Mouse (Mus musculus) embryonic stem cell, embryonic (primary cell): ENCODE data around the gene Ccni.

ENCODE experiments used
- CTCF ChIA-PET, 4 experiments: fragments of 300-600 bp in 2 of 4; fragments of 350-600 bp in 2 of 4; sonication (Branson Sonifier 250); formaldehyde crosslinking; loops; one replicate each; lab custom pipeline; 2022; ENCODE audit warnings: inconsistent platforms in 2 of 4; lab: Charles Lee
- POLR2A ChIA-PET, 4 experiments: fragments of 300-600 bp in 2 of 4; fragments of 350-600 bp in 2 of 4; sonication (Branson Sonifier 250); formaldehyde crosslinking; loops; one replicate each; lab custom pipeline; 2022; ENCODE audit warnings: antibody characterized with exemption in 4 of 4, inconsistent platforms in 1 of 4; lab: Charles Lee

Ccni gene

DNA sequence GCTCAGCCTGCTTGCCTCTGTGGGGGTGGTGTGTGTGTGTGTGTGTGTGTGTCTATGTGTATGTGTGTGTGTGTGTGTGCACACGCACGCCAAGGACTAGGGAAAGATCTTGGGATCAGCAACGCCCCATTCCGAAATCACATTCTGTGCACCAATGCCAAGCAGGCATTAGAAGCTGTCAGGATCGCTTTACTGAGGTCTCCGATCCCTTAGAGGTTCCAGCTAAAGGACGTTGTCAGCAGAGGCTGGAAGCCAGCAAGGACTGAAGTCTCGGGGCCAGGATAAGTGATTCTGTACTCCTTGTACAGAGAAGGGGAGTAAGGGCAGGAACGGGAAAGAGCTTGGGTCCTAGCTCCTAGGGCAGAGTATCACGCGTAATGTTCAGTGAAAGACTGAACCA, 51.9 kb downstream of the Ccni start:
- ChIA-PET POLR2A (interaction anchor here (0.7 to 2.8 kb wide), 10 partner anchors 9 to 149 kb away, joined by 3 to 11 read pairs (median 3); no protein-coding TSS in a partner anchor), CTCF (interaction anchor here in 2 of 4 experiments (0.7 to 1.6 kb wide), 2 partner anchors 27 to 161 kb away, joined by 3 to 8 read pairs; no protein-coding TSS in a partner anchor)

- CTCF ChIA-PET: no interaction called here
- POLR2A ChIA-PET: interaction anchor here in 2 of 4 experiments (0.8 to 1.5 kb wide), 4 partner anchors 52 to 244 kb away, joined by 3 to 4 read pairs (median 3); no protein-coding TSS in a partner anchor
These were observed 53.8 kb downstream of the Ccni start for GRCm38 (mm10) chr5:93152451-93152850.

DNA sequence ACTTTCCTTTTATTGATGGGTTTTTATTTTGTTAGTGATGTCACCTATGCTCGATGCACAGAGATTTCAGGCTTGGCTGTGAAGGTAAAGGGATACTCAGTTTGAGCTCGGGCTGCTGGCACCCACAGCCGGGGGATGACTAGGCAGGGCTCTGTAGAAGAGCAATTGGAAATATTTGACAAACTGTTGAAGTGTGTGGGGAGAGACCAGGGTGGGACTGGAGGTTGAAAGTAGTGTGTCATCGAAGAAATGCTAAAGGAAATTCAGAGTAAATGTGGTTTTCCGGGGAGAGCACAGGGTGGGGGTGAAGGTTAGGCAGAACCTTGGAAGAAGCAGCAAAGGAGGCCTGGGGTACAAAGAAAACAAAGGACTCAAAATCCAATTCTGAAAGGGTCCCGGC, 54.3 kb downstream of the Ccni start:
- POLR2A ChIA-PET: interaction anchor here in 3 of 4 experiments (0.6 to 1.5 kb wide), 4 partner anchors 52 to 156 kb away, joined by 3 read pairs; no protein-coding TSS in a partner anchor

DNA sequence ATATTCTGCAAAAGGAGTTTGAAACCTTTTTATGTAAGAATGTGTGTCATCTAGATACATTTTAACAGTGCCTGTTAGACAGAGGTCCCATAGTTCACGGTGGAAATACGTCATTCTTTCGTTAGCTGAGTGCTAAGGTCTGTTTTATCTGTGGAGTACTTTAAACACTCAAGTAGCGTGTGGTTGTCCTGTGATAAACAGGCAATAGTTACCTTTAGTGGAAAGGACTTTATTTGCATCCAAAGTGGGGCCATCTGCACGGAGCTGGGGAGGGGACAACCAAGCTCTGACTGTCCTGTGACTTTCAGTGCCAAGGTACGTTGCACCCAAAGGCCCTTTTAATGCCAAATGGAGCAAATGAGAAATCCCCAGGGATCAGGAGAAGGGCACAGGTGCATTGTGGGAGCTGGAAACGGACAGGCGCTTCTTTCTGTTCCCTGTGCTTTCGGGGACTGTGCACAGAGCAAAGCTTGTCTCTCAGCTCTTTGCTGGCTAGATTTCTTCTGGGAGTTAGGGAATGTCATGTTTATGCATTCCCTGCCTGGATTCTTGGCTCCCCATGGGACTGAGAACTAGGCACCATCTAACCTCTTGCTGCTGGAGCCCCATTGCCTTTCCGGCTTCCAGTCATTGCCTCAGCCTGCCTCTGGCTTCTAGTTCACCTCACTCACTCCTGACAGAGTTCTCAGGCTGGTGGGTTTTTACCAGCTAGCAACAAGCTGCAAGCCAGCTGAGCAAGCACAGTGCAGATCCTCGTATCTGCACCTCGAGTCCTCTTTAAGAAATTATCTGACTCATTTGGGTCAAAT, 56.1 kb downstream of the Ccni start:
- ChIA-PET POLR2A (interaction anchor here in 2 of 4 experiments (0.8 to 1.4 kb wide), 8 partner anchors 9 to 145 kb away, joined by 3 to 6 read pairs (median 3); partner anchors contain the start of gene Sept11 (in 1 of the 2)), CTCF (no interaction called here)

More for the DNA sequence above, 54.3 kb downstream of the Ccni start:
- CTCF ChIA-PET: no interaction called here

DNA sequence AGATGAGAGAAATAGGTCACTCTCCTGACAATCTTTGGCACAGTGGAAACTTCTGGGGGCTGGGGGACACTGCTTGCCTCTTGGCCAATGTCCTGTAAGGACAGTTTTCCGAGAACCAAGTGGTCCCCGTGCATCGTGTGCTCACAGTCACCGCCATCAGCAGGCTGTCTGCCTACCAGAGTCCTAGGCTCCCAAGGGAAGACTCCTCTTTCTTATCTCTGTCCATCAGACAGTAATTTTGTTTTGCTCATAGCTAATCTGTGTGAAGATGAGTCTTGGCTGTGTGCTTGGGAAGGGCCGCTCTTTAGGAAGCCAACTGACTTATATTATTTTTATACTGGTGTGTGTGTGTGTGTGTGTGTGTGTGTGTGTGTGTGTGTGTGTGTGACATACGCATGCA, 60.8 kb downstream of the Ccni start:
- CTCF ChIA-PET: interaction anchor here in 1 of 4 experiments (0.6 kb wide), 1 partner anchor 25 kb away, joined by 4 read pairs; no protein-coding TSS in a partner anchor
- POLR2A ChIA-PET: interaction anchor here in 2 of 4 experiments (1.0 to 2.7 kb wide), 7 partner anchors 9 to 53 kb away, joined by 3 to 10 read pairs (median 4); no protein-coding TSS in a partner anchor

DNA sequence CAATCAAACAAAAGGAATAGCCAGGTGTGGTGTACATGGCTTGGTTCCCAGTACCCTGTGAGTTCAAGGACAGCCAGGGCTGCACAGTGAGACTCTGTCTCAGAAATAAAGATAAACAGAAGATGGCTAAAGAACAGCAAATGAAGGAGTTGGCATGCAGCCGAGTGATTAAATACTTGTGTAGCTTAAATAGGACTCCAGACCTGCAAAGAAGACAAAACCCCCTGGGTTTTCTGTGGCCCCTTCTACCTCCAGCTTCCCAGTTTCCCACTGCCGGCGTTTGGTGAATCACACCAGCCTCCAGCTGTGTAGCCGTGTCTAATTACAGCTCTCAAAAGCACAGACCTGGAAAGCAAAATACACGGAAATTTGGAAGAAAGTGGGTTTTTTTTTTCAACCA, 61.4 kb downstream of the Ccni start:
- CTCF ChIA-PET: interaction anchor here in 1 of 4 experiments (0.6 kb wide), 1 partner anchor 89 kb away, joined by 3 read pairs; no protein-coding TSS in a partner anchor
- POLR2A ChIA-PET: interaction anchor here in 1 of 4 experiments (1.3 to 2.7 kb wide), 4 partner anchors 9 to 52 kb away, joined by 4 to 10 read pairs (median 4); no protein-coding TSS in a partner anchor

GRCm38 (mm10) chr5:93143360-93144091, 62.8 kb downstream of the Ccni start:
- CTCF ChIA-PET: no interaction called here
- POLR2A ChIA-PET: interaction anchor here in 2 of 4 experiments (0.7 to 1.6 kb wide), 5 partner anchors 10 to 124 kb away, joined by 3 to 4 read pairs (median 3); no protein-coding TSS in a partner anchor

DNA sequence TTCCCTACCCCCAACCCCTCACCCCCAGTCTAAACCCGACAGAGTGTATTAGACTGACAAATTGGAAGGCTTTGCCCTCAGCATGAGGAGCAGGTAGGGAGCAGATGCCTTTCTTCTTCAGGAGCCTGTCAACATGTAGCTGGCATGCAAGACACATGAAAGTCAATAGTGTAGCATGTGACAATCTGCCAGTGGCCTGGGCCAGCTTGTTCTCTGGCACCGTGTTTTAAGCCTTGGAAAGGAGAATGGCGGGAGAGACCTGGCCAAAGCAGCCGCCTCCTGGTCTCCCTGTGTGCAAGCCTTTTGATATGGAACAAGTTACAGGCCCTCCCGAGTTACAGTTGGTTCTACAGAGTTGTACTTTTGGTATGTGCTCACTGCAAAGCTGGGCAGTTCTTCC, 65.5 kb downstream of the Ccni start:
- ChIA-PET CTCF (no interaction called here), POLR2A (interaction anchor here in 1 of 4 experiments (1.1 kb wide), 1 partner anchor 14 kb away, joined by 3 read pairs; no protein-coding TSS in a partner anchor)

DNA sequence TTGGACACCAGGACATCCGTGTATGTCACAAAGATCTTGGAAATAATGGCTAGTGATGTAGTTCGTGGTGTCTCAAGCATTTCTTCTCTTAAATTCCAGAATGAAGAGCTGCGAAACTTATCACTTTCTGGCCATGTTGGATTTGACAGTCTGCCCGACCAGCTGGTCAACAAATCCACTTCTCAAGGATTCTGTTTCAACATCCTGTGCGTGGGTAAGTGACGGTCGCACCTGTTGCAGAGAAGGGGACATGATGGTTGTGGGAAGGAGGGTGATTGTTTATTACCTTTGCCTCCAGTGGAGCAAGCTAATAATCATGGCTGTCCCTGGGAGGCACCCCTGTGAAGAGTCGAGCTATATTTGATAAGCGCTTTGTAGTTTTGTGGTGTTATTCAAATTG, 66.9 kb downstream of the Ccni start:
- CTCF ChIA-PET: interaction anchor here in 1 of 4 experiments (0.9 kb wide), 1 partner anchor 28 kb away, joined by 4 read pairs; no protein-coding TSS in a partner anchor
- POLR2A ChIA-PET: interaction anchor here in 2 of 4 experiments (0.6 to 2.0 kb wide), 11 partner anchors 8 to 121 kb away, joined by 3 to 8 read pairs (median 5); no protein-coding TSS in a partner anchor

GRCm38 (mm10) chr5:93136956-93137586, 69.2 kb downstream of the Ccni start:
- POLR2A ChIA-PET: interaction anchor here in 3 of 4 experiments (1.0 to 3.2 kb wide), 8 partner anchors 9 to 43 kb away, joined by 3 to 10 read pairs (median 6); partner anchors contain the start of gene Sept11 (in 1 of the 3)
- CTCF ChIA-PET: interaction anchor here in 1 of 4 experiments (0.7 kb wide), 1 partner anchor 147 kb away, joined by 3 read pairs; no protein-coding TSS in a partner anchor

- CTCF ChIA-PET: interaction anchor here in 2 of 4 experiments (0.6 to 0.7 kb wide), 3 partner anchors 11 to 649 kb away, joined by 4 to 11 read pairs (median 5); no protein-coding TSS in a partner anchor
- POLR2A ChIA-PET: interaction anchor here in 3 of 4 experiments (1.0 to 3.2 kb wide), 5 partner anchors 9 to 22 kb away, joined by 4 to 10 read pairs (median 8); no protein-coding TSS in a partner anchor
These were observed 70.8 kb downstream of the Ccni start for GRCm38 (mm10) chr5:93135368-93136107.

DNA sequence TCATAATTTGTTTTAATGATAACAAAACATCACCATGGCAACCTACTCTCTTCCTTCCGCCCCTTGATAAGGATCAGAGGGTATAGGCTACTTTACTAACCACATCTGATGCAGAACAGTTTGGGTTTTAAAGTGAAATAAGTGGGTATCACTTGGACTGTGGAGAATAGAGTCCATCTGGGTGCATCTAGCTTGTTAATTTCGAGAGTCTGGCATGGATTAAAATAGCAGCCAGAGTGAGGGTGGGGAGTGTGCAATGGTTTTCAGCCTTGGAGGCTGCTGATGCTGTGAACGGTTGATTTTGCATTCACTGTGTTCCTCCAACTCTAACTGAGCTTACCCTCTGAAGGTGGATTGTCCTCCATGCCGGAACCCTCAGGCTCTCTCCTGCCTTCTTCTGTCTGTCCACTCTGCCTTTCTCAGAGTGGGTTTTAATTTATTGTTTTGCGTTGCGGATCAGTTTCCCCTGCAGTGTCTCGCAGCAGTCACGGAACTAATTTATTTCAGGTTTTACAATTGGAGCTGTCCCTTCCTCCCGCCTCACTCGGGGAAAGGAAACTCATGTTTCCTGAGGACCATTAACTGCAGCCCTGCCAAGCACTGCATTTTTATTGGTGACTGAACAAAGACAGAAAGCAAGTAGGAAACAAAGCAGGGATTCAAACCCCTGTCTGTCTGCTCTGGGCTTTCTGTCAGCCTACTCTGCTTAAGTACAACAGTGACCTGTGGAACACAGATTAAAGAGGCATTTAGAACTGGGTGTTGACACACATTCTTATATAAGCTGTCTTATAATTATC, 72.7 kb downstream of the Ccni start:
- ChIA-PET POLR2A (interaction anchor here in 2 of 4 experiments (0.8 to 2.8 kb wide), 10 partner anchors 9 to 115 kb away, joined by 3 to 10 read pairs (median 4); partner anchors contain the start of gene Sept11 (in 2 of the 2)), CTCF (interaction anchor here in 1 of 4 experiments (0.6 kb wide), 2 partner anchors 88 to 193 kb away, joined by 3 to 4 read pairs; no protein-coding TSS in a partner anchor)
